Mouse (Mus musculus): ENCODE measurements at regions not wholly inside any gene's neighbourhood (a gene's known extent, or its start where the extent isn't known, plus 50 kb on each side); places are given as distances from the start of the nearest gene placed in this dataset.
A peak's percentile ranks its signal among the peaks of the same experiment; 100 is the strongest.

DNA sequence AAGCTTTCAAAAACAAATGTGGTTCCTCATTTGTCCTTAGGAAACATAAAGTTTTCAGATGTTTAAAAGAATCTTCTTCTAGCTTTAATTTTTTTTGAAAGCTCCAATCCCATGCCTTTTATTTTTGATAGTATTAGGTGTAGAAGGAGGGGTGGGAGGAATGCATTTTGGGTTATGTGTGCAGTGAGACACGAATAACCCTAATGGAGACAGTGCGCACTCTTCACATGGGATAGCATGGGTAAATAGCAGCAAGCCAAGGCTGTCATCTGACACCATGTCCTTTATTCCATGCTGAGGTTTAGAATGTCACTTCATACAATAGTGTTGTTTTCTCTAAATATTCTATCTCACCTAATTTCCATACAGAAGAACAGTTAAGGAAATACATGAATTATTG is 60.7 kb upstream of the Ifne start:
- no peak overlapping the region for H3K4me2 ChIP-seq (ENCODE audit: low read depth)
- H3K9me3 ChIP-seq (ENCODE audit: control insufficient read depth, low read length), result no peaks in the 10 kb centered on the region
- no peak overlapping the region for H3K9ac ChIP-seq (replicated peaks)
- 76% methylated on average over 2 of the region's 2 CpGs for WGBS (ENCODE audit: insufficient replicate concordance)
- H3K27me3 ChIP-seq (ENCODE audit: control insufficient read depth, insufficient read depth, low read length), result peaks cover 9% of the 10 kb centered on the region
- DNase-seq (ENCODE audit: low read depth in 3 of 3, low spot score in 3 of 3) (no peak), ATAC-seq (ENCODE audit: insufficient read depth) (no peak)
- H3K36me3 ChIP-seq (replicated peaks; ENCODE audit: control insufficient read depth, insufficient read depth, low read depth), result no peaks in the 10 kb centered on the region
- H3K27ac ChIP-seq, result no peak overlapping the region
- no peak overlapping the region for H3K4me3 ChIP-seq (ENCODE audit: insufficient read depth in 1 of 2, low read depth in 2 of 2, low read length in 2 of 2)
- no peaks in the 10 kb centered on the region for H3K4me1 ChIP-seq (replicated peaks; ENCODE audit: control insufficient read depth in 2 of 2, insufficient read depth in 2 of 2, low read length in 1 of 2)
- TF ChIP-seq EP300 (IDR thresholded peaks at IDR 0.05; ENCODE audit: low read depth) (no peak), CTCF (IDR thresholded peaks at IDR 0.05; ENCODE audit: low read depth) (no peak)

DNA sequence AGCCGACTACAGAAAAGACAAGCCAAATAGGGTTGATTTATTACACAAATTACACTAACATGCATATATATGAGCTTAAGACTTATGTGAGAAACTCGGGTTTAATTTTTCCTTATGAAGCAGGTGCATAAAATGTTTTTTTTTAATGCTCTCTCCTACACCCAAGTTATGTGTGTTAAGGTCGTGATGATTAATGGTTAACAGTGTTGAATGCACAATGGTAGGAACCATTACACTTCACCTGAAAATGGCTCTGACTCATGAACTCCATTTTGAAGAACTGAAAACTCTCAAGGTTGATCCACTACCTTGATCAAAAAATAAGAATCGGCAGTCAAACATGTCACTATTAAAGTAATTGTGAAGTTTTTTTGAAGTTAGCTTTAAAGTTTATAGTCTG is 59.4 kb upstream of the Ifne start:
- Histone ChIP-seq H3K9ac (replicated peaks) (no peak overlapping the region), H3K9me3 (ENCODE audit: control insufficient read depth, low read length) (no peaks in the 10 kb centered on the region), H3K4me1 (replicated peaks; ENCODE audit: control insufficient read depth in 2 of 2, insufficient read depth in 2 of 2, low read length in 1 of 2) (peaks cover 0 to 3% of the 10 kb centered on the region in 2 experiments; a peak in 1 of 4 replicates), H3K27ac (no peak overlapping the region), H3K4me2 (ENCODE audit: low read depth) (no peak overlapping the region), H3K27me3 (ENCODE audit: control insufficient read depth, insufficient read depth, low read length) (peaks cover 9% of the 10 kb centered on the region), H3K36me3 (replicated peaks; ENCODE audit: control insufficient read depth, insufficient read depth, low read depth) (no peaks in the 10 kb centered on the region), H3K4me3 (ENCODE audit: insufficient read depth in 1 of 2, low read depth in 2 of 2, low read length in 2 of 2) (no peak overlapping the region)
- 56% methylated on average over 4 of the region's 4 CpGs for WGBS (ENCODE audit: insufficient replicate concordance)
- DNase-seq (ENCODE audit: low read depth in 3 of 3, low spot score in 3 of 3) (no peak), ATAC-seq (ENCODE audit: insufficient read depth) (no peak)
- TF ChIP-seq EP300 (IDR thresholded peaks at IDR 0.05; ENCODE audit: low read depth), result no peak
- TF ChIP-seq CTCF (IDR thresholded peaks at IDR 0.05; ENCODE audit: low read depth), result no peak

DNA sequence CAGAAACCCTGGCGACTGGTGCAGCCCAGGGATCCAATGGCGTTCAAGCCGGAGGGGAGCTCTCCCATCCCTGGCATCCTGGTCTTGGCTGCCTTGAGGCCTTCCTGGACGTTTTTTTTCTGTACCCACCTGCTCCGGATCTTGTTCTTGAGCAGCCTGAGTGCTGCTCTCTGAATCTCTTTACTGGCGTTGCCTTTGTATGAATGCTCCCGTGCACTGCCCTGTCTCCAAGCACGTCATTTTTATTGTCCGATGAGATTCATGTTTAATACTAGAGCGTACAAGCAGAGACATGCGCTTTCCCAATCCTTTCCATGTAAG is 58.7 kb upstream of the Ifne start:
- peaks cover 0 to 3% of the 10 kb centered on the region in 2 experiments; a peak in 1 of 4 replicates for H3K4me1 ChIP-seq (replicated peaks; ENCODE audit: control insufficient read depth in 2 of 2, insufficient read depth in 2 of 2, low read length in 1 of 2)
- H3K36me3 ChIP-seq (replicated peaks; ENCODE audit: control insufficient read depth, insufficient read depth, low read depth), result no peaks in the 10 kb centered on the region
- H3K4me3 ChIP-seq (ENCODE audit: insufficient read depth in 1 of 2, low read depth in 2 of 2, low read length in 2 of 2), result peak overlapping the region; percentile 28 to 76
- DNase-seq (ENCODE audit: low read depth in 3 of 3, low spot score in 3 of 3) (no peak), ATAC-seq (ENCODE audit: insufficient read depth) (no peak; the same call in 1 of the 2 replicates)
- WGBS (ENCODE audit: insufficient replicate concordance), result 19% methylated on average over 11 of the region's 11 CpGs
- H3K27me3 ChIP-seq (ENCODE audit: control insufficient read depth, insufficient read depth, low read length), result peaks cover 9% of the 10 kb centered on the region
- H3K4me2 ChIP-seq (ENCODE audit: low read depth), result peak overlapping the region; percentile 83
- TF ChIP-seq CTCF (IDR thresholded peaks at IDR 0.05; ENCODE audit: low read depth) (no peak), EP300 (IDR thresholded peaks at IDR 0.05; ENCODE audit: low read depth) (no peak)
- H3K9ac ChIP-seq (replicated peaks), result peak overlapping the region; percentile 18; the same call in 1 of the 2 replicates
- no peaks in the 10 kb centered on the region for H3K9me3 ChIP-seq (ENCODE audit: control insufficient read depth, low read length)
- no peak overlapping the region for H3K27ac ChIP-seq

DNA sequence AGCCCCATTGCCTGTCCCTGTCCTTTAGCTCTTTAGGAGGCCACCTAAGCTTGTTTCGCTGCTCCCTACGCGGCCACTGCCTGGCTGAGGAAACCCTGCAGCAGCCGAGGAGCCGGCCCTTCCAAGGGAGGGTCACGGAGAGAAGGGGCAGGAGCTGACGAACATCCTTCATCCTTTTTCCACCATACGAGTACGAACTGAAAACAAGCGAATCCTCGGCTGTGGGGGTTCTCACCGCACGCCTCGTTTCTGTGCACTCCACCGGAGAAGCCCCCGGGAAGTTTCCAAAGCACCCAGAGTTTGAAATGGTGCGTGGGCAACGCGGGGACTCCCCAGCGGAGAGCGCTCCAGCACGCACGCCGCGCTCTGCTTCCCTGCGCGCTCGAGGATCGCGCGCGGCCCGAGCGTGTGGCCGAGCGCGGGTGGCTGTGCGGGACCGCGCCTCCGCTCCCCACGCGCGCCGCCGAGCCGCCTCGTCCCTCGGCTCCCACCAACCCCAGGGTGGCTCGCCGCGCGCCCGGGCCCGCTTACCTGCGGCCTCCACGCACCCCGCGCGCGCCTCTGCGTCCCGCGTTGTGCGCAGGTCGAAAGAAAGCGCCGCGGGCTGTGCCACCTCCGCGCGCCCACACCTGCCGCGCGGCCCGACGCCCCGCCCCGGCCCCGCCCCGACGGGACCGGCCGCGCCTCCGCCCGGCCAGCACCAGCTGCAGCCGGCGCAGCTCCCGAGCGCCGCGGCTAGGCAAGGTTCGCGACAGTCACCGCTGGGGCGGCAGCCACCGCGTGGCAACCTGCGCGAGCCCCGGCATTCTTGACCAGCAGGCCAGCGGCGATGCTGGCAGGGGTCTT is 58.1 kb upstream of the Ifne start:
- DNase-seq (ENCODE audit: low read depth in 3 of 3, low spot score in 3 of 3) (peak; percentile 38 to 58 (median 50)), ATAC-seq (ENCODE audit: insufficient read depth) (peak; percentile 98)
- no peaks in the 10 kb centered on the region for H3K36me3 ChIP-seq (replicated peaks; ENCODE audit: control insufficient read depth, insufficient read depth, low read depth)
- H3K27me3 ChIP-seq (ENCODE audit: control insufficient read depth, insufficient read depth, low read length), result peaks cover 9% of the 10 kb centered on the region
- peak overlapping the region; percentile 65 for H3K9ac ChIP-seq (replicated peaks)
- no peaks in the 10 kb centered on the region for H3K9me3 ChIP-seq (ENCODE audit: control insufficient read depth, low read length)
- WGBS (ENCODE audit: insufficient replicate concordance), result under 1% methylated on average over 94 of the region's 104 CpGs
- H3K4me3 ChIP-seq (ENCODE audit: insufficient read depth in 1 of 2, low read depth in 2 of 2, low read length in 2 of 2), result peak overlapping the region; percentile 63 to 76
- TF ChIP-seq EP300 (IDR thresholded peaks at IDR 0.05; ENCODE audit: low read depth) (no peak), CTCF (IDR thresholded peaks at IDR 0.05; ENCODE audit: low read depth) (peak; percentile 47)
- peak overlapping the region; percentile 83 for H3K4me2 ChIP-seq (ENCODE audit: low read depth)
- H3K4me1 ChIP-seq (replicated peaks; ENCODE audit: control insufficient read depth in 2 of 2, insufficient read depth in 2 of 2, low read length in 1 of 2), result peaks cover 0 to 3% of the 10 kb centered on the region in 2 experiments; a peak in 1 of 4 replicates
- H3K27ac ChIP-seq, result no peak overlapping the region

DNA sequence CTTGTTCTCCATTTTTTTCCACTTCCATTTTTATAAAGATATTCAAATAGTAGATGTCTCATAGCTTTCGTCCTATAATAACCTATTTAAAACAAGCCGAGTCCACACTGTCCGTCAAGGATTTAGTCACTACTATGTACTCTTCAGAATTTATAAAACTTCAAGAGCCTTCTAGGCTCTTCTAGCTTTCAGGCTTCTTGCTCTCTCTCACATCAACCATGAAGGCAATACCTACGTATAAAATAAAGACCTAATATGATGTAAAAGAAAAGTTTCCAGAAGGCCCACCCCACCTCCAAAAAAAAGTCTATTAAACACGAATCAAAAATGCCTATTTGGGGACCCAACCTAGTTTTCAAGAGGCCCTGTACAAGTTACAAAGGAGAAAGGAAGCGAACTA is 57.0 kb upstream of the Ifne start:
- no peak overlapping the region for H3K9ac ChIP-seq (replicated peaks)

More for the DNA sequence above, 57.0 kb upstream of the Ifne start:
- Histone ChIP-seq H3K4me3 (ENCODE audit: insufficient read depth in 1 of 2, low read depth in 2 of 2, low read length in 2 of 2) (no peak overlapping the region), H3K4me2 (ENCODE audit: low read depth) (peak overlapping the region; percentile 83), H3K36me3 (replicated peaks; ENCODE audit: control insufficient read depth, insufficient read depth, low read depth) (no peaks in the 10 kb centered on the region), H3K9me3 (ENCODE audit: control insufficient read depth, low read length) (no peaks in the 10 kb centered on the region), H3K4me1 (replicated peaks; ENCODE audit: control insufficient read depth in 2 of 2, insufficient read depth in 2 of 2, low read length in 1 of 2) (peaks cover 0 to 3% of the 10 kb centered on the region in 2 experiments; a peak in 1 of 4 replicates), H3K27me3 (ENCODE audit: control insufficient read depth, insufficient read depth, low read length) (peaks cover 9% of the 10 kb centered on the region), H3K27ac (no peak overlapping the region)
- TF ChIP-seq EP300 (IDR thresholded peaks at IDR 0.05; ENCODE audit: low read depth) (no peak), CTCF (IDR thresholded peaks at IDR 0.05; ENCODE audit: low read depth) (no peak)
- ATAC-seq (ENCODE audit: insufficient read depth), result no peak
- DNase-seq (ENCODE audit: low read depth in 3 of 3, low spot score in 3 of 3), result no peak
- 51% methylated on average over 6 of the region's 6 CpGs for WGBS (ENCODE audit: insufficient replicate concordance)
